Mouse (Mus musculus) cortical plate, adult 2 months (tissue): ENCODE measurements around the gene Mboat2.

Experiments used
- CTCF ChIP-seq: fragments of 200-500 bp; IDR thresholded peaks from 2 replicates; pipeline ENCODE4 v1.5.1; 2011; ENCODE audit warnings: mild to moderate bottlenecking, control low read depth, low read length; ENCODE audit not compliant: insufficient read depth; ENCODE audit errors: extremely low read depth
- POLR2A ChIP-seq: fragments of 200-500 bp; IDR thresholded peaks from 2 replicates; pipeline ENCODE4 v1.6.1; 2011; ENCODE audit warnings: mild to moderate bottlenecking, low read length, control low read depth; ENCODE audit not compliant: insufficient read depth; ENCODE audit errors: extremely low read depth

GRCm38 (mm10) chr12:24845344-24845743 lies 14.7 kb downstream of the Mboat2 start:
- TF ChIP-seq CTCF (0 out of 2 replicates have a peak, but pooled peaks have one; percentile 26), POLR2A (no peak)
